Mouse (Mus musculus): Measurements from ENCODE around the gene Myl9.

The Myl9 gene

DNA sequence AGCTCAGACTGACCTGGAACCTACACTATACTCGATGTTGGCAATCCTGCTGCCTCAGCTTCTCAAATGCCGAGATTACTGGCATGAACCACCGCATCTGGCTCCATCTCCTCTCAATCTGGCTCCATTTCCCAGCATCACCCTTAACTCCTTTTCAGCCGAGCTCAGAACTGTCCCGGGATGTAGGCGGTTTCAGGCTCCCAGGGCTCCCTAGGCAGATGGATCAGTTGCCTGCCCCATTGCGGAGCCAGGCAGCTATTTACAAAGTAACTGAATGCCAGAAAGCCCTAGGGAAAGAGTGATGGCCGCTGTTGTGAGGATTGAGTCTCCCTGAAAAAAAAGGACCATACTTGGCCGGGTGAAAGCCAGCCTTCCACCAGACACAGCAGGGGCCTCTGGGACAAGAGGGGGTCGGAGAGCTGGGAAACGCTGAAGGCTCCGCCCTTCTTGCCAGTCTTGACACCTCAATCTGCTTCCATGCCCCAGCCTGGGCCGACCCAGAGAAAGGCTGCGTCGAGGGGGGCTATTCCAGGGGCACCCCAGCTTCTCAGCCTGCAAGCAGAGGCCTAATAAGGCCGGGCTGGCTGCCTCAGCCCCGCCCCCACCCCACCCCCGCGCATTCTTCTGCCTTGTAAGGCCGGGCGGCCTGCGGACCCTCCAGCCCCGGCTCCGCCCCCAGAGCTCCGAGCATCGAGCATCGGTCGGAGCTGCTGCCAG is at the start of gene Myl9:
TSS of gene Myl9 (plus strand) at position 683 of the 717 bp plus-strand sequence.
- peak; percentile 76 to 86 for DNase-seq

DNA sequence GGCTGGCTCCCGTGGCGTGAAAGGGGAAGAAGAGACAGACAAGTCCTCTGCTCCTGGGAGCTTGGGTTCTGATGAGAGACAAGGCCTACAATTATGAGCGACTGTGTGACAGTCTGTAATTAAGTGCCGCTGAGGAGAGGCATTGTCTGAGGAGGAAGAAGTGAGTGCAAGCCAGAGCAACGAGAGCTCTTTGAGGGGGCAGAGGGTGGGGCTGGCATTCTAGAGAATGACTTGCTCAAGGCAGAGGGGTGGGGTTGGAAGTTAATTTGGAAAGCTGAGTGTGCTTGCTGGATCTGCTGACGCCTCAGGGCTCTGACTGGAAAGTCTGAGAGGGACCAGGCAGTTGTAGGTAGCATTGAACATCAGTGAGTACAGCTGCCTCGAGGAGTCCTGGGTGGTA is 48.9 kb upstream of the Myl9 start:
- DNase-seq = peak; percentile 56 to 74

DNA sequence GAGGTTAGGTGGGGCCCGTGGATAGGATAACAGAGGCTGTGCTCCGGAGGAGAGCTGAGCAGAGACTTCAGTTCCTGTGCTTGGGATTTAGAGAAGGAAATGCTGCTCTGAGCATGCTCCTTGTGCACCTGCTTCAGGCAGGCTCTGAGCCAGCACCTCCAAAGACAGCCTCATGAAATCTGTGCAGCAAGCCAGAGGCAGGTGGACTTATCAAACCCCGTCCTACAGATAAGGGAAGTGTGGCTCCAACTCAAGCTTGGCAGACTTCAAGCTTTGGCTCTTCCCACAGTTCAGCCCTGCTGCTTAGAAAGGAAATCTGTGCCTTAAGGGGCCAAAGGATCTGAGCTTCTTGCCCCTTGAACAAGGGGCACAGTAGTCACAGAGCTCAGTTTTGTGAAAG is 48.3 kb upstream of the Myl9 start:
- DNase-seq = peak in 1 of 2 experiments; percentile 21

DNA sequence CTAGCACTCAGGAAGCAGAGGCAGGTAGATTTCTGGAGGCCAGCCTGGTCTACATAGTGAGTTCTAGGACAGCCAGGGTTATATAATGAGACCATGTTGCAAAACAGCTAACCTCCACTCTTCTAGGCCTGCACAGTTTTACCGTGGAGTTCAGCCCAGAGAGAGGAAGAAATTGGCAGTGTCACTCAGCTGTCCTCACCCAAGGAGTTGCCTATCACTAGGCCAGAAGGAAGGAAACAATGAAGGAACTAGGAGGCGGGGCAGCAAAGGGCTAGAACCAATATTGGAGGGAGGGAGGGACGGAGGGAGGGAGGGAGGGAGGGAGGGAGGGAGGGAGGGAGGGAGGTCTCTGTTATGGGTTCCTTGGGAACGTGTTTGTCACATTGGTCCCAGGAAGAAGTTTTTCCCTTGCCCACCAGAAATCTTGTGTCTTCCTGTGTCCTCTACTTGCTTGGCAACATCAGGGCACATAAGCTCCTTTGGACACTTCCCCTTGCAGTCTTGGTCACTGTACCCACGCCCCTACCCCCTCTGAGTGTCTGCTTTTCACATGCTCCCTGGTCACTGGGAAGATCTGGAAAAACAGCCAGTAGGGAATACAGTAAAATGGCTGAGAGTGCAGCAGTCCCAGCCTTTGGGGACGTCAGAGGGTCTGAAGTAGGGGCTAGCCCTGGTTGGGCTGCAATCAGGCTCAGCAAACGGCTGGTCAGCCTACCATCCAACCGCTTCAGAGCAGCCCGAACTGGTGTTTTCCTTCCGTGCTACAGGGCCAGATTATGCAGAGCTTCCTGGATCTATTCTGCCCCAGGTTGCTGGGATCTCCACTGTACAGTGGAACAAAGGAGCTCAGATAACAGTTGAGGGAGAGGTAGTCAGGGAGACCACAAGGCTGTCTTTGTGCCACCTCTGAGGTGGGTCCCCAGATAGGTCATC is 45.4 kb upstream of the Myl9 start:
- peak in 1 of 2 experiments; percentile 35 for DNase-seq

DNA sequence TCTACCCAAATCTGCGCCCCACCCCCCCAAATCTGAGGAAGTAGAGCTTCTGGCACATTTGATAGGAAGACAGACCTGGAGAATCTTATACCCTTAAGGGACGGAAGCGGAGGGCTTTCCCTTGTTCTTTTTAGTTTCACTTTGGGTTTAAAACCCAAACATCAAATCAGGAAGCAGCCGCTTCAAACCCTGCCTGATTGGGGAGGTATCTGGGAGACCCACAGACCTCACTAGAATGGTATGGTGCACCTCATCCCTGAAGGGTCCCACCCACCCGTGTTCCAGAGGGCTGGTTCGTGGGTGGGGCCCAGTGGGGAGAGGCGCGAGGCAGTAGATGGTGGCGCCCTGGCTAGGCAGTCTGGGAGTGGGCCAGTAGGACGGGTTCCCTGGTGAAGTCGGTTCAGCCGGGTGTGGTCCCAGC is 44.7 kb upstream of the Myl9 start:
- peak; percentile 38 to 50 for DNase-seq

DNA sequence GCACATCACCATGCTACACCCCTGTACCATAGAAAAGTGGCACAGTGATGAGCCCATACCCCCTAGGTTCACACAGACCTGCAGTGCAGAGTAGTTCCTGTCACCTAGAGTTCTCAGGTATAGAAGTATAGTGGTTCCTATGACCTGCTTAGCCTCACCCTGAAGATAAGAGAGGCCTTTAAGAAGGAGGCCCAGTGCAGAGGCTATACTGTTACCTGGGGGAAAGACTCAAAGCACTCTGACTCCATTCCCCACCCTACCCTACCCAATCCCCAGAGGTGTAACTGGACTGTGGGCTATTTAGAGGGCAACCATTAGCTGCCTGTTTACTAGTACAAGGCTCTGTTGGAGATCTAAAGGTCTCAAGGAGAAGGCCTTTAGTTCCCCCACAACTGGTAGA is 43.6 kb upstream of the Myl9 start:
- no peak for DNase-seq

DNA sequence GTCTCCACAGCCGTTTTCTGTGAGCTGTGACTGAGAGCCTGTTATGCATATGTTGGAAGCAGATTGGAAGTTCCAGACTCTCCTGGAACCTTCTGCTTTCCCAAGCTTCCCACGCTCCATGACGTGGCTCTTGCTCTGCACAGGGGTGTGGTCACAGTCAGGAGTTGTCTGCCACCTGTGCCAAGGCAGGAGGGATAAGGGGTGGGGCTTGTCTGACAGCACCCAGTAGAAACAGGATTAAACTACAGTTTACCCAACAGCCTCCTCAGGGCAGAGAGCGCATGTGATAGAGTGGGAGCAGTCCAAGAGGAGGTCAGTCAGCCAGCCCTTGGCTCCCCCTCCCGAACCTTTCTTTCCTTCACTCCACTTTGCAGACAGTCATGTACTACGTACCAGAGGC is 43.1 kb upstream of the Myl9 start:
- DNase-seq = peak; percentile 70 to 83

DNA sequence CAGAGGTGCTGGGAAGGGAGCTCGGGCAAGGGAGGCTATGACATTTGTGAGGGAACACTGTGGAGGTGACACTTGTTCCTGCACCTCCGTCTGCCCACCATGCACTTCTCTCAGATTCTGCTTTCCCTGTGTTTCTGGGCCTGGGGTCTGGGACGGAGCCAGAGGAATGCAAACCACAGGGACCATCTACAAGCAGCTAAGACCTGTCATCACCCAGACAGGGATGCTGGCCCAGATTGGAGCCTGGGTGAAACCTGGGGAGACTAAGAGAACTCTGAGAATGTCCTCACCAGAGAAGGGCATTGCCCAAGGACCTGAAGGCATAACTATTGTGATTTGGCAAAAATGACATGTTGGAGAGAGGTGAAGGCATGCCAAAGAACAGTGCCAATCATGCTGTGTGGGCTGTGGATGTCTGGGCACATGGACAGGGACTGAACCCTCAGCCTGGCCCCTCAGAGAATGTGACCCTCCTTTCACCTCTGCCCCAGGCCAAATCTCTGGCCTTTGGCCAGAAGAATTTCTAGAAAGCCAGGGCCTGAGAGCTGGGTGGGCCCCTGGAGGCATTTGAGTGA is 39.4 kb upstream of the Myl9 start:
- DNase-seq = no peak

DNA sequence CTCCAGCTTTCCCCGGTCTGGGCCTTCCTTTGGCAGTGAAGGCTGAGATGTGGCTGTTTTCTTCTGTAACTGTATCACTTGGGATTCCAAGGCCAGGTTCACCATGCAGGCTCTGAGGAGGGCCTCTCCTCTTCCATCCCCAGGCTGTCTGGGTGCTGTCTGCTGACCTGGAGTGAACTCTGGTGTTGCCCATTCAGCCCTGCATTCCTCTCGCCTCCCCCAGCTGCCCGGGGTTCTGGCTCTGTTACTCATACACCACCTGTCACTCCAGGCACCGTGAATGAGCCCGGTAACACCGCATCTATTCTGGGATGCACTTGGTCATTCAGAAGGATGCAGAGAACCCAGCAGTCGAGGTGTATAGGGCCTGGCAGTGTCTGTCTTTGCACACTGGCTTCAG is 38.4 kb upstream of the Myl9 start:
- DNase-seq = no peak

DNA sequence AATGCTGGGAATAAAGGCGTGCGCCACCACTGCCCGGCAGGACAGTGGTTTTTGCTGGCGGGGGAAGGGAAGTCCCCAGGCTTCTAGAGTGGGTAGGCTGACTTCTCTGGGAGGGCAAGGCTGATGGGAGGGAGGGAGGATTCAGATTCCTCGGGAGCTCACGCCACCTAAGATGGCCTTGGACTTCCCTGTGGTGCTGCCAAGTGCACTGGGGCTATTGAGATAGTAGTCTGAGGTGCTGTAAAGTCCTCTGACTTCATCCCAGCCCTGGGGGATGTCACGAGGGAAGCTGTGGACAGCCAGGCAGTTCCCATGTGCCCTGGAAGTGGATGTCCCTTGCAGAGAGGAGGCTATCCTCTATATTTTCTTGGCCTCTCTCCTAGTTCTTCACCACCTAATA is 37.2 kb upstream of the Myl9 start:
- DNase-seq = no peak

DNA sequence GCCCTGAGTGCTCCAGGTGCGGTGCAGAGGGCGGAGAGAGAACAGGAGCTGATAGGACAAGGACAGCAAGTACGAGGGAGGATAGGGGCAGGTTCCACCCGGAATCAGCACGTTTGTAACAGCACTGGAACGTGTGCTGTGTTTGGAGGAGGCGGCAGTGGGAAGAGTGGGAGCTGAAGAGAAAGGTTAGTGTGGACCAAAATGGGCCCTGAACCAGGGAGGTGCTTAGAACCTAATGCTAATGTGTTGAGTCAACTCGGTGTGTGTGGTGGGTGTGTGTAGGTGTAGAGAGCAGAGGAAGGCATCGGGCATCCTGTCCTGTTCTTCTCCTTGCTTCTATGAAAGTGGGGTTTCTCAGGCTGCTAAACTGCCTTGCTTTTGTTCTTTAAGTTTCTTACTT is 34.0 kb upstream of the Myl9 start:
- DNase-seq = no peak

DNA sequence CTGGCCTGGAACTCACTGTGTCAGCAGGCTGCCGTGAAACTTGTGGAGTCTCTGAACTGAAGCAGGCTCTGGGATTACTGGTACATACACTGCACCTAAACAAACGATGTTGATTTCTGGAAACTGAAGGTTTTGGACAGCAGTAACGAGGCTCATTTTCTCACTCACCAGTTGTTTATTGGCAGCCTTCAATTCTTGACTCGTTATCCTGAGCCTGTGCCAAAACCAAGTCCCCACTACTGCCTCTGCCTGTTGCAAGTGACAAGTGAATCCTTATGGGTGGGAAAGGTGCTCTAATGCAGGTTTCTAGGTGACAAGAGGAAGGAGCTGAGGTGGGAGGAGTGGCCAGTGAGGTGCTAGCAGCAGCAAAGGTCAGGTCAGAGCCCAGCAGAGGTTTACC is 33.2 kb upstream of the Myl9 start:
- no peak for DNase-seq

DNA sequence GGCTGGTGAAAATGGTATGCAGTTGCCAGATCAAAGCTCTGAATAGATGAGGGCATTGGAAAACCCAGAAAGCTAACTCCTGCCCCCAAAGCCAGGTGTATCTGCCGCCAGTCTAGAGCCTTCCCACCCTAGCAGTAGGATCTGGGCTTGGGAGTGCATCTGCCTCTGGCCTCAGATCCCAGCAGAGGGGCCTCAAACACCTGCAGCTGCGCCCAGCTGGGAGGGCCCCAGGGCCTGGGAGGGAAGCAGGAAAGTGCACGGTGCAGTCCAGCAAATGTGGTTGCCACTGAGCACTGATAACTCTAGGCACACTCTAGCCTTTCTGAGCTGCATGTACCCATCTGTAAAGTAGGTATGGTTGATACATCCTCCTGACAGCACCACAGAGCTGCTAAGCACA is 32.0 kb upstream of the Myl9 start:
- DNase-seq = no peak

DNA sequence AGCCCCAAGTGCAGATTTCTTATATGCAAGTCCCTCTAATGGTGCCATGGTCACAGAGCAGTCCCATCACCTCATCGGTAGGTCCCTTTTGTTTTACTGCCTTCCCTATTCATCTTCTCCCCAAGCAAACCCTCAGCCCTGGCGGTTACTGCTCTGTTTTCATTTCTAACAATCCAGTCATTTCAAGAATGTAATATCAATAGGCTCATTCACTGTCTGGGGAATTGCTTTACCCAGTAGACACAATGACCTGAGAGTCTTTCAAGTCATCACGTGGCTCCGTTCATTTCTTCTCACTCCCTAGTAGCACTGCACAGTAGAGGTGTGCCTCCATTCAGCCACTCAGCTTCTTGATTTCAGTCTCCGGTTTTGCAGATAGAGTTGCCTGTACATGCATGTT is 30.8 kb upstream of the Myl9 start:
- no peak for DNase-seq

DNA sequence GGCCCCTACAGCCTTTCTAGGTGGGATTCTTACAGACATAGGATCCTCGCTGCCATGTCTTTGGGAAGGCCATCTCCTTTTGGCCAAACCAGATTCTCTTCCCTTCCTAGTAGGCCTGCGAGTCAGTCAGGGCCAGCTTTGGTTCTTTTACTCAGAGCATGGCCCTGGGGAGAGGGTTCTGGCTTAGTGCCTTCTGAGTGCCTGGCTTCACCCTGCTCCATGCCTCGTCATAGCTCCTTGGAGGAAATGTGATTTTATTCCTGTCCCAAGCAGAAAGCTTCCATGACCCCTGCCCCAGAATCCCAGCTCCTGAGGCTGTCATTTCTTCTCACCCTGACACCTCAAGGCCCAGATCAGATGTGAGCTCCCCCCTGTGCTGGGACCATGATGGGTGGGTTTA is 27.9 kb upstream of the Myl9 start:
- DNase-seq = no peak

DNA sequence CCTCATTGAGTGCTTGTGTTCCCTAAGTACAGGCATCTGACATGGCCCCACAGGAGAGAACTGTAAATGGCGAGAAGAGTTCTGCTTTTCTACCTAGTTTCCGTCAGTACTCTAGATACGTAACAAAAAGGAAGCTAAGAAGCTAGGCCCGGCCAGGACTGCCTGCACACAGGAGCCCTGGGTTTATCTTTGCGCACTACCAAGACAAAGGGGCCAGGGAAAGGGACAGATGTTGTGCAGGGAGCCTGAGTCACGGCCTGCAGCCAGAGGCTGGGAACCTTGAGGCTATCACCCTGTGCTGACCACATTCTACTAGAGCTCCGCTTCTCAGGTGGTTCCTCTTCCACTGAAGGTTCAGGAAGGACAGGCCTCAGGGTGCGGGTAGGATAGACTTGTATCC is 25.5 kb upstream of the Myl9 start:
- DNase-seq = no peak

DNA sequence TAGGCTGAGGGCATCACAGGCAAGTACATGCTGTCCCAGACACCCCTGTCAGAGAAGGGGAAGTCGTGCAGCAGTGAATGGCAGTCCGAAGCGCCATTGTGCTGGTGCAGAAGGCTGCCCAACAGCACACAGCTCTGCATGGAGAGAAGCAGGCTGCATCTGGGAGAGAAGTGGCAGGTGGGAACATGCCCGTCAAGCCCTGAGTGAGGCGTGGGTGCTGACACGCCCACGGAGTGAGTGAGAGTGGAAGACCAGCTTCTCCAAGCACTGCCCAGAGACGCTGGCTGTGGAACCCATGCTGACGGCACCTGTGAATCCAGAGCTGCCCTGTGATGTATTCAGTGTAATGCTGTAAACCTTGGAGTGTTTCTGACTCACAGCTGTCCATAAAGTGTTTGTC is 18.3 kb upstream of the Myl9 start:
- no peak for DNase-seq

DNA sequence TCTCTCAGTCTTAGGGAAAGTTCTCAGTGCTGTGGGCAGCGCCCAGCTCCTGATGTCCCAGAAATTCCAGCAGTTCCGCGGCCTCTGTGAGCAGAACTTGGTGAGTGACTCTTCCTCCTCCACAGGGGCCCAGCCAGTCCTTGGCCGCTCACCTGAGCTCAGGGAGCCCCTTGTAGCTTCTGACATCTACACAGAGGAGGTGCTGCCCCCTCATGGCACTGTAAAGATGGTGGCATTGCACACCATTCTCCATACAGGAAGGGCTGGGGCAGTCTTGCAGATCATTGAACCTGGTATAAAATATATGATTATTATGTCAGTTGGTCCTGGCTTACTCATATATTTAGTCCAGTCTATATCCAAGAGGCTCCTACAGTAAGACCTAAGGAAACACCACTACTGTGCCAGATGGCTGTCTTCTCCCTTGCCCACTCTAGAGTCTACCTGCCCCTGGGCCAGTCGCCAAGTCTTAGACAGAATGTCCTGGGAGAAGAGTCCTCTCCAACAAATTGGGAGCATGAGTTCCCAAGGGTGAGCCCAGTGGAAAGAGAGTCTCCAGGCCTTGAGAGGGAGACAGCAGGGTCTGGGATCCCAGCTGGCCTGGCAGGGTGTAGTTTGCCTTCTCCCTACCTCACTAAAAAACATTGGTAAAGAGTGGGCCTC is 14.2 kb upstream of the Myl9 start:
- no peak for DNase-seq

DNA sequence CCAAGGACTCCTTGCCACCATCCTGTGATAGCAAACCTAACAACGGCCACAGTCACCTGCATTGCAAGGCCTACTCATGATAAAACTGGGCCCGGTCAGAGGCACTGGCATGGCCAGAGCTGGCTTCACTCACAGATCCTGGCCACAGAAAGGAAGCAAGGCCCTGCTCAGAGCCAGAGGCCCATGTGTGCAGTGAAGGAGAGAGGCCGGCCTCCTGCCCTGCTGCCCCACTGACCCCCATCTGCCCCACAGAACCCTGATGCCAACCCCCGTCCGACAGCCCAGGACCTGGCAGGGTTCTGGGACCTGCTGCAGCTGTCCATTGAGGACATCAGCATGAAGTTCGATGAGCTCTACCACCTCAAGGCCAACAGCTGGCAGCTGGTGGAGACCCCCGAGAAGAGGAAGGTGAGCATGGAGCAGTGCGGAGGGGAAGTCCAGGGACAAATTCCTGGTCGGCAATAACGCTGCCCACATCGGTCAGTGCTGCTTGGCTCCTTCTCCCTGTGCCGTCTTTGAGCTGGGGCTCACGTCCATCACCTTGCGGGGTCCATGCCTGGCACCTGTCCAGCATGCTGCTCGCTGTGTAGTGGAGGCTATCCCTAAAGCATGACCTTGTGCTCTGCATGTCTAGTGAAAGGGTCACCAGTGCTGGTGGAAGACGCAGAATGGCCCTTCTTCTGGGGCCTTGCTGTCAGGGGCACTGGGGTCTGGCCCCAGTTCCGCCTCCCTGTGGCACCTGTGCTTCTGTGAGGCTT is 13.5 kb upstream of the Myl9 start:
- DNase-seq = no peak

DNA sequence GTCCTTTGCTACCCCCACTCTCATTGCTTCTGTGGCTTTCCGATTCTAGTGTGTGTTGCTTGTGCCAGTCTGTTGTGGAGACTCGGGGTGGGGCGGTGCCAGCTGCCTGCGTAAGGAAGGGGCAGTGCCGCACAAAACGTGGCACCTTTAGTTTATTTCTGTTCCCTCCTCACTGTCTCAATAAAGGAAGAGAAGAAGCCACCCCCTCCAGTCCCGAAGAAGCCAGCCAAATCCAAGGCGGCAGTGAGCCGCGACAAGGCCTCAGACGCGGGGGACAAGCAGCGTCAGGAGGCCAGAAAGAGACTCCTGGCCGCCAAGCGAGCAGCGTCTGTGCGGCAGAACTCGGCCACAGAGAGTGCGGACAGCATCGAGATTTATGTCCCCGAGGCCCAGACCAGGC is 12.7 kb upstream of the Myl9 start:
- no peak for DNase-seq

DNA sequence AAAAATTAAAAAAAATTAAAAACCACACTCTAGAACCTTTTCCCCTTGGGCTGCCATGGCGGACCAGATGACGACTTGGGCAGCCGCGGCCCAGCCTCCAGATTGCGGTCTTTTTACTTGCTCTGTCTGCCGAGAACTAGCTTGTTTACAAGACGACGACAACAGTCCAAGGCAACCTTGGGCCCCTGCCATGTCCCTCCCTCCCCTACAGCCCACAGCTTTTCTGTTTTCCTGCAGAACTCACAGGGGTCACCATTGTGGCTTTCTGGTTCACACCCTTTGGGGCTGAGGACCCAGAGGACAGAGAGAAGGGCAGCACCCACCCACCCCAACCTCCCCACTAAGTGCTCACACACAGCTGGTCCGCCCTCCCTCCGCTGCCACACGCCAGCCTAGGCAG is 12.1 kb upstream of the Myl9 start:
- peak; percentile 77 to 90 for DNase-seq

DNA sequence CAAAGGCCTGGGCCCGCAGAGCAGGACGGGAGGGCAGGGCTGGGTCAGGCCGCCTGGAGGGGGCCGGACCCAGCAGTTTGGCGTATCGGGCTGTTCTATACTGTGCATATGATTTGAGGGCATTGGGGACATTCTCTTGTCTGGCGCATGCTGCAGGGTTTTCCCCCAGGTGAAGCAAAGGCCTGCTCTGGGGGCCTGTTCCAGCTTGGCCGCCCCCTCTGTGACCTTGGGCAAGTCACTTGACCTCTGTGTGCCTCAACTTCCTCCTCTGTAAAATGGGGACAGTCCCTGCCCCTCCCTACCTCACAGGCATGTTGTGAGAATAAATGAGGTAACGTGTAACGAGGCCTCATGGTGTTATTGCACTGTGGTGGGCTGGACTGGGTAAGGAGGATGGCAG is 11.2 kb upstream of the Myl9 start:
- no peak for DNase-seq

DNA sequence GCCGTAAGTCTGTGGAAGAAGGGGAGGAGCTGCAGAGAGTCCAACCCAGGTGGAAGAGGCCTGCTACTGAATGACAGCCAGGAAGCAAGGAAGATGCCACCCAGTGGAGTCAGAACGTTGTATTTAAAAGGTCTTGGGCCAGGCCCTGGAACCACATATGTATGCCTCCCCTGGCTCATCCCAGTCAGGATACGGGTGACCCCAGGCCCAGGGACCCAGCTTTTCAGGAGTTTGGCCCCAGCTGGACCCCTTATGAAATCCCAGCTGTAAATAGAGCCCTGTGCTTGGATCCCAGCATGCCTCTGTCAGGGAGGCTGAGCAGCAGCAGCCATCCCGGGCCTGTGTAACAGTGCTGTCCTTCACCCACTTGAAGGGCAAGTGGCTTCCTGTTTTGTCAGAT is 10.5 kb upstream of the Myl9 start:
- DNase-seq = no peak
